Mouse (Mus musculus) monocyte, adult 2 months (primary cell): ENCODE results near the gene Olig1.

Experiments
- DNase-seq, 2 experiments: peaks; one replicate each; pipeline ENCODE4 v3.0.0; 2022; ENCODE audit warnings: low spot score in 2 of 2, low read depth in 1 of 2

The Olig1 gene

DNA sequence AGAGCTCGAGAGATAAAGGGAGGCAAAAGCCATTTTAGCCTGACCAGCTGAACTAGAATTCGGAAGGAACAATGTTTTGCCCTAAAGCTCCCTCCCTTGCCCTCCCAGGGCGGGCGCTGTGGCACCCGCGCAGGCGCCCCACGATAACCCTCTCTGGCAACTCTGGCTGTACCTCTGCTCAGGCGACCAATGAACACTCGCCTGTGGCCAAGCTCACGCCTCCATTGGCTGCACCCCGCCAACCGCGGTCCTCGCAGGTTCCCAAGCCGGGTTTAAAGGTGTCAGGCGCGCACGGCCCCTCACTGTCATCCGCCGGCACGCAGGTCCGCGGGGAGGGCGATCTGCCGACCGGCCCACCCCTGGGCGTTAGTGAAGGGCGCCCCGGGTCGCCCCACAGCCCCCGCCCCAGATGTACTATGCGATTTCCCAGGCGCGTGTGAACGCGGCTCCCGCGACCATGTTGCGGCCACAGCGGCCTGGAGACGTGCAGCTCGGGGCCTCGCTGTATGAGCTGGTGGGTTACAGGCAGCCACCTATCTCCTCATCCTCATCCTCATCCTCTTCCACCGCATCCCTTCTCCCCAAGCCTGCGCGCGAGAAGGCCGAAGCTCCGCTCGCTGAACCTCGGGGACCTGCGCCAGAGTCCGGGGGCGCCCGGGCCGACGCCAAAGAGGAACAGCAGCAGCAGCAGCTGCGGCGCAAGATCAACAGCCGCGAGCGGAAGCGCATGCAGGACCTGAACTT is at the start of gene Olig1:
Gene Olig1, plus strand, starts transcription at position 305 of the 744 bp plus-strand sequence.
- no peak for DNase-seq

DNA sequence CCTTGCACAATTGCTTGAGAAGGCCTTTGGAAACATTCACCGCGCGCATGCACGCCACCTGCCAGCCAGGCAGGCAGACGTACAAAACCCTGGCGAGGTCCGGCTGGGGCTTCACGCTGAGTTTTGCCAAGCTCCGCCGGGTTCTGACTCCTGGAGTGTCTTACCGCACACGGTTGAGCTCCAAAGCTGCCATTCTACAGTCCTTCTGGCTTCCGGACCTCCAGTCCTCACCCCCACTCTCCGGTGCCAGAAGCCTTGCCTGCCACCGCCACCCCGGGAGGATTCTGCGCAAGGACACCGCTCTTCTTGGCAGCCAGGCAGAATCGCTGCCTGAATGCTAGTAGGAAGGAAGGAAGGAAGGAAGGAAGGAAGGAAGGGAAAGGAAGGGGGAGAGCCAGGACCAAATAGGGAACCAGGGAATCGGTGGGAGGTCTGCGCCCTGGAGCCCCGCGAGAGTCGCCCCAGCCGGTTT is 47.4 kb upstream of the Olig1 start:
- no peak for DNase-seq

DNA sequence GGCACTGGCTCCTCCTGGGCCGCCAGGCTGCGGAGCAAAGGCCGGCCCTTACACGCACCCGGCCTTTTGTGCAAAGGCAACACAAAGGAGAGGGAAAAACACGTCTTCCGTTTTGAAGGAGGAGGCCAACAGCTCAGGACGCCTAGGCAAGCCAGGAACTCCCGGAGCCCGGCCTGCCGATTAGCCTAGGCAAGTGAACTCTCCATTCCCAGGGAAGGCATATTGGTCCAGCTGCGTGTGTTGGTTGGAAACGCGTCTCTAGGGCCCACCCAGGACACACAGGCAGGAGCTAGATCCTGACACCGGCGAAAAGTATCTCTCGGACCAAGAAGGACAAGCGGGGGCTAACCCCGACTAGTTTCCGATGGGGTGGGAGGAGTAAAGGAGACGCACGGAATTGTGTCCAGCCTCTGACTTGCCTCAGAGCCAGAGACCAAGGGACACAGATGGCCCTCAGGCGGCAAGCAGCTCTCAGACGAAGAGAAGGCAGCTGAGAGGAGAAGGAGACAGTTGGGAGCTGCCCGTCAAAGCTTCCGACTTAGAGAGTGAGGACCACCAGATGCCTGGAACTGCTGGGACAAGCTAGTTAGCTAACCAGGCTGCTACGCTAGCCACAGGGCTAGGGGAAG is 46.8 kb upstream of the Olig1 start:
- DNase-seq = no peak

DNA sequence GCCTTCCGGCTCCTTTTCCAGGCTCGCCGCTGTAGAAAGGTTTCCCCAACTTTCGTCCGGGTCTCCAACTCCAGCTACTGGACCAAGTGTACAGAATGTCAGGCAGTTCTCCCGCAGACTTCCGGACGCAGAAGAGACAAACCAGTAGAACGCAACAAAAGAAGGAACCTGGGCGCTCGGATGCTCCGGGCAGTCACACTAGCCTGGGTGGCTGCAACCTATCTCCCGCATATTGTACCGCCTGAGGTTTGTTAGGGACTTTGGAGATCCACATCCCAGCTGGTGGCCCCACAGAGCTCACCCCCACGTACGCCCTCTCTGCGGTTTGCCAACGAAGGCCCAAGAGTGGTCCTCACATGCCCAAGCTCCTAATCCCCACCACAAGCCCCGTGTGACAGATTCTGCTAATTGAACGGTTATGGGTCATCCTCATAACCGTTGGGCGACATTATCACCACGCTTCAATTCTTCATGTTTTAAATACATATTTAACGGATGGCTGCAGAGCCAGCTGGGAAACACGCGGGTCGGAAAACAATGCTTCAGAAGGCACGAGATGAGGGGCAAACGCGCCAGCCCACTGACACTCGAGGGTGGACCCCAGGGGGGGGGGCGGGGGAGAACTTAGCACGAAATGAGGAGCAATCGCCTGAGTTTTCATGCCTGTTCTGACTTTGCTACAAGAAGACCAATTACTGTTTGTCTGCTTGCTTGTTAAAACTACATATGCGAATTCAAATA is 46.1 kb upstream of the Olig1 start:
- no peak for DNase-seq

DNA sequence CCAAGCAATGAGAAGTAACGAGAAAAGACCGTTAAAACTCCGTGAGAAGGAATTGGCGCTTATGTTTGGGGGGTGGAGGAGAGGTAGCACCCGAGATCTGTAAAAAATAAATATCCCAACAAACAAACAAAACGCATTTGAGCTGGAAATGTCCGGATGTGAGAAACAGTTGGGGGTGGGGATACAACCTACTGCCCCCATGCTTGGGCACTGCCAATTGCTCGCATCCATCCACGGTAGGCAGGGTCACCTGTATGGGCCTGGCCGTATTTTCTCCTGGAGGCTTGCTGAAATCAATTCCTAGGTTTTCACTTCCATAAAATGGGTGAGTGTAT is 45.5 kb upstream of the Olig1 start:
- DNase-seq = no peak

DNA sequence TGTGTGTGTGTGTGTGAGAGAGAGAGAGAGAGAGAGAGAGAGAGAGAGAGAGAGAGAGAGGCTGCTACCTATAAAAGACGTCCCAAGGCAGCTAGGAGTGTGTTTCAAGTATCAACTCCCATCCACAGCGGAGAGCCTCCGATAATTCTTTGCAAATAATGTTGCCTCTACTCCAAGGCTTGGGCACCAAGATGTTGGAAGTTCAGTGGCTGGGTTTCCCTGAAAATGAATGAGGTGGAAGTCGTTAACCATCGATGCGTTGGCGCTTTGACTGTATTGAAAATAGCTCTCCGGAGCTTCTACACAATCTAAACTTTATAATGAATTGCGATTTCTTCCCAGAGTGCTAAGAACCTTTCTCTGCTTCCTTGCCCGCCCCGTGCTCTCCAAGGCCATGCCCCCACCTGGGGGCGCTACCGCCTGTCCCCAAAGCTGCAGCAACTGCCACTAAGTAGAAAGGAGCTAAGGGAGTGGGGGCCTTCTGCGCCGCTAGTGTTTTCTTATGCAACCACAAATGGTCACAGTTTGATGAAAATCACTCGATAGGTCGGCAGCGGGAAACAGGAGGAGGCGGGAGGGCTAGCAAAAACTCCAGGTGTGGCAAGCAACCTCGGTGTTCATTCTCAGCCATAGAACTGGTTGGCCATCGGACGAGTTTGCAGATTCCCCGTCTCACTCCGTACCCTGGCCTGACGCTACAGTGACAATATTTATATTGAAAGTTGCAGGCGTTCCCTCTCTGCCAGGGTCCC is 44.9 kb upstream of the Olig1 start:
- DNase-seq = no peak

DNA sequence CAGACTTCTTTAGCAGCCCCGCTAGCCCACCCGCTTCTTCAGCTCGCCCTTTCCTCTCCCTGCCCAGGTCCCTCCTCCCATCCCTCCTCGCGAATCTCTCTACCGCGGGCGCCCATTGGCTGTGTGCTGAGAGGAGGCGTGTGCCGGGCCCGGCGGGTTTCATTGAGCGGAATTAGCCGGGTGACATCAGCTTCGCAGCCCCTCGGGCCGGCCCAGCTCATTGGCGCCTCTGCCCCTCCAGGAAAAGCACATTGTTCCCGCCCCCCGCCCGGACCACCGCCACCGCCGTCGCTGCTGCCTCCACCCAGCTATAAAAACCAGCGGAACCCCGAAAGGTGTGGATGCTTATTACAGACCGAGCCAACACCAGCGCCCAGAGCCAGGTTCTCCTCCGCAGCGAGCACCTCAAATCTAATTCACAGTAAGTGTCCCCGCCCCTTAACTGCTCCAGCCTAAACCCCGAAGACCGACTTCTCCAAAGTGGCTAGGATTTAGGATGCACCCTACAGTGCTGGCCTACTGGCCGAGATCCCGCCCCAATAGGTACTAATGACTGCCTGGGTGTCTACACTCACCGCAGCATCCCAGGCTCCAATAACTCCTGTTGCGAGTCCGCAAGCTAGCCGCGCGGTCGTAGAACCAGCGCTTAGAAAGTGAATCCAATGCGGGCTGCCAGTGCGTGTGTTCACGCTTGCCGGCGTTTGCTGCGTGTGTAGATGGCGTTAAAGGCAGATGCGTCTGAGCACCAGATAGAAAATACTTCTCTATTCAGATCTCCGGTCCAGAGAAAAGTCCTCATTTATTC is 44.1 kb upstream of the Olig1 start, which contains the start of gene Olig2:
Gene Olig2, plus strand, starts transcription at position 225 of the 805 bp plus-strand sequence.
- DNase-seq = no peak

DNA sequence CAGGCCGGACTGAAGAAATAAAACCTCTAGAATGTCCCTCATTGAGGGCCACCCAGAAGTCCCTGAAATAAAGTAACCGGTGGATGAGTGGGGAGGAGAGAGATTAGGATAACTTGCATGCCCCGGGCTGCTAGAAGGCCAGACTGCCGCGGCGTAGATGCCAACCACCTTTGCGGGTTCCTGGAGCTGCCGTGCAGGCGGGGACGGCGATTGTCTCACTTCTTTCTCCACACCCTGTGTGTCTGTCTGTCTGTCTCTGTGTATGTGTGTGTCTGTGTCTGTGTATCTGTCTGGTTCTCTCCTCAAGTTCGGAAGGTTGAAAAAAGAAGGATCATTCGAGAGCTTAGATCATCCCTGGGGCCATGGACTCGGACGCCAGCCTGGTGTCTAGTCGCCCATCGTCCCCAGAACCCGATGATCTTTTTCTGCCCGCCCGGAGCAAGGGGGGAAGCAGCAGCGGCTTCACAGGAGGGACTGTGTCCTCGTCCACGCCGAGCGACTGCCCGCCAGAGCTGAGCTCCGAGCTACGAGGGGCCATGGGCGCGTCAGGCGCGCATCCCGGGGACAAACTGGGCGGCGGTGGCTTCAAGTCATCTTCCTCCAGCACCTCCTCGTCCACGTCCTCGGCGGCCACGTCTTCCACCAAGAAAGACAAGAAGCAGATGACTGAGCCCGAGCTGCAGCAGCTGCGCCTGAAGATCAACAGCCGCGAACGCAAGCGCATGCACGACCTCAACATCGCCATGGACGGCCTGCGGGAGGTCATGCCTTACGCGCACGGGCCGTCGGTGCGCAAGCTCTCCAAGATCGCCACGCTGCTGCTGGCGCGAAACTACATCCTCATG is 43.3 kb upstream of the Olig1 start:
- no peak for DNase-seq

DNA sequence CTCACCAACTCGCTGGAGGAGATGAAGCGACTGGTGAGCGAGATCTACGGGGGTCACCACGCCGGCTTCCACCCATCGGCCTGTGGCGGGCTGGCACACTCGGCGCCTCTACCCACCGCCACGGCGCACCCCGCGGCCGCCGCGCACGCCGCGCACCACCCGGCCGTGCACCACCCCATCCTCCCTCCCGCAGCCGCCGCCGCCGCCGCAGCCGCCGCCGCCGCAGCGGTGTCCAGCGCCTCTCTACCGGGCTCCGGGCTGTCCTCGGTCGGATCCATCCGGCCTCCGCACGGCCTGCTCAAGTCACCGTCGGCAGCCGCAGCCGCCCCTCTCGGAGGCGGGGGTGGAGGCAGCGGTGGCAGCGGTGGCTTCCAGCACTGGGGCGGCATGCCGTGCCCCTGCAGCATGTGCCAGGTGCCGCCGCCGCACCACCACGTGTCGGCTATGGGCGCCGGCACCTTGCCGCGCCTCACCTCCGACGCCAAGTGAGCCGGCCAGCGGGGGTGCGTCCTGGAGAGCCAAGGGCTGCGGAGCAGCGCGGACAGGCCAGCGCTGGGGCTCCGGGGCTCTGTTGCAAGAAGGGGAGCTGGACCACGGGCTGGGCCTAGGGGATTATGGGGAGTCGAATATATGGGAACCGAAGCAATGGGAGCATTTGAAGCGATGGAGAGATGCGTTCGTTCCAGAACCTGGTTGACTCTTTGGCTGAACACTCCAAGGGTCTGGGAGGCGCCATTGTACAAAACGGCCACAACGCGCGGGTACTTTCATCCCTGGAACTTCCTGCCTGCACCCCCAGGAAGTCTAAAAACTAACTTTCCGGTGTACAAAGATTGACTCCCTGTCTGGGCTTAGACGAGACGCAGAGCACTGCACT is 42.5 kb upstream of the Olig1 start:
- DNase-seq = no peak

DNA sequence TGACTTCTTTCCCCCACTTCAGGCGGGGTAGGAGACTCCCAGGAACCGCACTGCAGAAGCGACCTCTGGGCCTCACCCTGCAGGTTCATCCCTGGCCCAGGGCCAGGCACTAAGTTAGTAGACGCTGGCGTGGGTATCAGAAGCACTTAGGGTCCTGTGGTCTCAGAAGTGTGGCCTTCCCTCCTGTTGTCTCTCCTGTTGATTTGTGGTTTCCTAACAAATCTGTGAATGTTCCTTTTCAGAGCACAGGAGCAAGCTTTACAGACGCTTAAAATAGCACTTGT is 41.9 kb upstream of the Olig1 start:
- DNase-seq = no peak

DNA sequence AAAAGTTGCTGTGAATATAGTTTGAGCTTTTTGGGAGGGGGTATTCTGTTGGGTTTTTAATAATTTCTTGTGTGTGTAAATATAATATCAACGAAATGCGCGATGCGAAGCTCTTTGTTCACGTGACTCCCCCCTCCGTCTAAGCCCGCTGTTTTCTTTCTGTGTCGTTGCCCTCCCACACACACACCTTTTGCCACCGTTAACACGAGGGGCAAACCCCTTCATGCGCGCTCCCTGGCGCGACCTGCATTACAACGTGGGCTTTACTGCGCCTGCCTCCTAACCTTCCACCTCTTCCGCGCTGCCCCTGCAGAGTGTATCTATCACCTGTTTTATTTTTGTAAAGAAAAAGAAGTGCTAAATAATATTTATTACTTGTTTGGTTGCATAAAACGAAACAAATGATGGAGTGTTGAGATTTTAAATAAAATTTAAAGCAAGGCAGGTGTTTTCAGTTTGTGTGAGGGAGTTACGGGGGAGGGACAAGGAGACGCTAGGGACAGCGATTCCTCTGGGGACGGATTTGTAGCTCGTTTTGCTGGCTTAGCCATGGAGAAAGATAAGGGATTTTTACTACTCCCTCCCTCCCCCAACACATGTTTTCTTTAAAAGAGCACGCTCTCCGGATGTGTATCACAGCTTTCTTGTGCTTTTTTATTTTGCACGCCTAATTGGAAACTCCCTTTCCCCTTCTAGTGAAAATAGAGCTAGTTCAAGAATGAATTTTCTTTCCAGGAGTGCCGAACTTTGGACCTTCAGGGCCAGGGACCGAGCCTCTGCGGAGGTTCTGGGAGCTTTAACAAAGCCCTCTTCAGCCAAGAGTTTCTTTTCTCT is 41.1 kb upstream of the Olig1 start:
- DNase-seq = no peak

DNA sequence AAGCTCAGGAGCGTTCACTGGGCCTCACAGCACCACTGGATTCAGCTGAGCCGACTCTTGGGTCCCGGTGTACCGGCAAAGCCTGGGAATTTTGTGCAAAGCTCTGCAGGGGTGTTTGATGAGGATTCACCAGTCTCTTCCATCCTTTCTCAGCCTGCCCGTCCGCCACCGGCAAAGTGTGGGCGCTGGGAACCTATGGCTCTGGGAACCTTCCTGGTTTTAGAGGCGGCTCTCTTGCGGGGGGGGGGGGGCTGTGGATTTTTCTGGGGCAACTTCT is 40.6 kb upstream of the Olig1 start:
- DNase-seq = no peak

DNA sequence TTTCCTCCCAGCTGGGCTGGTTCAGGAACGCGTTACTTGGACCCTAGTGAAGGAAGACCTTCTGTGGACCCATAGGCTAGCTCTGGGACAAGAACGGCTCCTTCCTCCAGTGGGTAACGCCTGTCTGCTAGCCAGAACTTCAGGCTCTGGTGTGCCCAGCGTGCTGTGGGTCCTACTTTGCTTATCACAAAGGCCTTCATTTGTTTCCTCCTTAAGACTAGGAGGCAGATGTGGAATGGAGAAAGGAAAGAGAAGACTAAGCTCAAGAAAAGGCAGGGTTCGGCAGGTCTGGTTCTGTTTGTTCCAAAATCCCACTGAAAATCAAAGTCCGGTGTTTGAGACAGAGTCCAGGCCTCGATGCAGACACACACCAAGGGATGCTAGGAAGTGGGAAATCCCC is 39.9 kb upstream of the Olig1 start:
- no peak for DNase-seq

DNA sequence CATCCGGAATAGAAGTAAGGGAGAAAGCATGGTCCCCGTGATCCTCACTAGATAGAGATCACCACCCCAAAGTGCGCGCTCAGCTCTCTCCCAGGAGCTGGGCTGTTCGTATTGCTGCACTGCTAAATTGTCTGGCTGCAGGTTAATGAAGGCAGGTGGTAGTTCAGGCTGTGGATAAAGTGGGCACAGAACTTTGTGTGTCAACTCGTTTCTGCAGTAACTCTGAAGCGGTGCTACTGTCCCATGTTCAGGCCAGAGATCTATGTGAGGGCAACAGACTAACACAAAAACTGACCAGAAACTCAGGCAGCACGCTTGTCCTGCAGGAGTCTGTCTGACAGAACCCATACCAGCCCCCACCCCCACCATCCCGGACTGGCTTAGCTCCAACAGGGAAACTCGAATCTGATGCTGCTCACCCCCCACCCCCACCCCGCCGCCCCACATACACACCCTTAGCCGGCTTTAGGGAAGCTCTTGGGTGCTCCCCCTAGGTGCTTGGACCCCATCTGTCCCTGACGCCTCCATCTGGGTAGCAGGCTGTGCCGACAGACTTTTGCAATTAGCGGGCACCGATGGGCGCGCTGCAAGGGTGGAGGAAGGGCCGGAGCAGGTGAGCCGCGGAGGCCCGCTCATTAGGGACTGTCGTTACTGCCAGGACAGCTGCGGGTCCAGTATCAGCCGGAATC is 37.6 kb upstream of the Olig1 start:
- DNase-seq = no peak

DNA sequence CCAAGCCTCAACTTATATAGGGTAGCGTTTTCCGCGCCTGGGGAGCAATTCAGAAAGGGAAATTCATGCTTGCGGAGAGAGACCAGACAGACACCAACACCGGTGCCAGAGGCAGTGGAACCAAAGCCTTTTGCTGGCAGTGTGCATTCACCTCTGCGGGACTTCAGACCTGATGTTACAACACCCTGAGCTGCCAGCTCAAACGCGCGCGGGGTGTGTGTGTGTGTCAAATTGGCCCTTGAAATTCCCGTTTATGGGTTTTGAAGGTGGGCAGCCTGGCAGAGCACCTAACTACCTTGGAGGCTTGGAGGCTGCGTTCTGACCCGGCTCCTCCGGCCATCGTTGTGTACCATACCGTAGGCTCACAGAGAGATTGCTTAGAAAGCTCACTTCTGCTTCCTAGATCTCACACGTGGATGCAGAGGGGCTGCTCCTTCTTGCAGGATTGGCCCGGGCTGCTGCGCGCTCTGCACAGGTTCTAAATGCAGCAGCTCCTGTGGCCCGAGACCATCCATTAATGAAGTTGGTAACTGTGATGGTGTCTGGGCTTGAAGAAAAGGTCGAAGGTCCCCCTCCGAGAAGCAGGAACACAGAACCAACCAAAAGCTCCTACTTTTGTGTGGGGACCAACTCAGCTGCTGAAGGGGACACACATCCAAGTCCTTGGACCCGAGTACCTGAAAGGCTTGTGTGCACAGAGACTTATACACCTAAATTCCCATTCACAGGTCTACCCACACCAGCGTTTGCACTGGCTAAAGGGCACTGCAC is 36.9 kb upstream of the Olig1 start:
- no peak for DNase-seq

DNA sequence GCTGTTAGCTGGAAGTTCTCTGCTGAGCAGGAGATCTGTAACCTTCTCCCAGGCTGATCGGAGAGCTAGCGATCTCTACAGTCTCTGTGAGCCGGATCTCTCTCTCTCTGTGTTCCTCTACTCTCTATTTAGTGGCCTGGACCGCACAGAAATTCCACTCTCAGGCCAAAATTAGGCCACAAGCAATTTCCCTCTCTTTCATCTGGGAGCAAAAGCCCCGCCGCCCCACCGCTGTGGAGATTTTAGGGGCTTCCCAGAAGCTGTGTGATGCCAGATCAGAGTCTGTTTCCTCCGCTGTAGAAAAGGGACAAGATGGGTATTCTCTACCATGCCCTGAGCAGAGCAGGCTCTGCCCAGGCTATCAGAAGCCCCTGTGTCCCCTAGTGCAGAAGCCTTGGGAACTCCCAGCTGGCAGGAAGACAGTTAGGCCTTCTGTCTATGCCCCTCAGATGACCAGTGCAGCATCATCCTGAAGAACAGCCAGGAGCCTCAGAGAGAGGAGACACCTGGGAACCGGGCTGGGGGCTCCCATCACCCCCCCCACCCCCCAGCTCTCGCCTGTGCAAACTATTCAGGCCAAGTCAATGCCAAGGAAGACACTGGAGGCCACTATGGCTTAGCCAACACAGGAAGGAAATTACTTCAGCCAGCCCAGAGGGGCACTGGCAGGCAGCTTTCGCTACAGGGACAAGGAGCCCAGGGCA is 36.2 kb upstream of the Olig1 start:
- no peak for DNase-seq
